In the genomic region with DNA sequence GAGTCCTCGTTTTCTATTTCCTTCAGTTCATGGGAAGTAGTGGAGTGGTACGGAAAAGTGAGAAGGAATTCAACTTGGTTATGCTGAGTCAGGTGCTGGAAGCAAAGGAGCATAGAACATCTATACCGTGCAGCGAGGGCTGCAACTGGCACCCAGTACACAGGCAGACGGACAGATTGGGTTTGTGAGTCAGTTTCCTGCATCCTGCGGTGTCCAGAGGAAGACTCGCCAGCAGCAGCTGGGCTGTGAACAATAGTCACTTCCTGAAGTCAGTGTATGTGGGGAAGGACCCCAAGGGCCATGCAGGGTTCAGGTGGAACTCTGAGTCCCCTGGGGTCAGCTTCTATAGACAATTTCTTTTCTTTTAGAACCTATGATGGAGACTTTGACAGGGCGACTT, we compare ENCODE assay signal across 8 mouse cellular contexts.
DNase-seq lines count a peak whose midpoint lies in the region; ATAC-seq and TF ChIP-seq lines count a peak whose summit lies in the region.

No protein-coding gene starts in this region.

- H3K27me3 ChIP-seq in intestine, embryonic 14.5 days (replicated peaks; ENCODE audit: control insufficient read depth, insufficient read depth, low read length): no peaks in the 10 kb centered on the region
- H3K27me3 ChIP-seq in intestine, postnatal 0 days (replicated peaks; ENCODE audit: control insufficient read depth, insufficient read depth, low read length): no peaks in the 10 kb centered on the region

- H3K4me2 ChIP-seq in intestine, embryonic 14.5 days (ENCODE audit: low read length): no peak overlapping the region
- no peak overlapping the region for H3K4me2 ChIP-seq in intestine, postnatal 0 days (replicated peaks; ENCODE audit: low read depth)

- no peak overlapping the region for H3K4me3 ChIP-seq in intestine, embryonic 14.5 days (ENCODE audit: low read depth, low read length)
- no peak overlapping the region for H3K4me3 ChIP-seq in intestine, postnatal 0 days (ENCODE audit: low read depth, low read length)

- no peak overlapping the region for H3K9ac ChIP-seq in intestine, embryonic 14.5 days (ENCODE audit: low read length)
- H3K9ac ChIP-seq in intestine, postnatal 0 days (ENCODE audit: low read depth, low read length): no peak overlapping the region

- H3K9me3 ChIP-seq in intestine, embryonic 14.5 days (ENCODE audit: control insufficient read depth, low read length): 0 out of 2 replicates have a peak, but pooled peaks cover 2% of the 10 kb centered on the region
- no peaks in the 10 kb centered on the region for H3K9me3 ChIP-seq in intestine, postnatal 0 days (ENCODE audit: control insufficient read depth)

- H3K27ac ChIP-seq in intestine, embryonic 14.5 days (ENCODE audit: low read depth): 0 out of 2 replicates have a peak overlapping the region, but pooled peaks have one; percentile 69
- no peak overlapping the region for H3K27ac ChIP-seq in intestine, postnatal 0 days (ENCODE audit: low read depth, low read length)

- H3K4me1 ChIP-seq in intestine, embryonic 14.5 days (replicated peaks; ENCODE audit: control insufficient read depth, insufficient read depth, low read length): peaks cover 15% of the 10 kb centered on the region; the same call in 1 of the 2 replicates
- no peaks in the 10 kb centered on the region for H3K4me1 ChIP-seq in intestine, postnatal 0 days (replicated peaks; ENCODE audit: control insufficient read depth, insufficient read depth, low read length)

- no peak for DNase-seq in intestine, embryonic 14.5 days (ENCODE audit: low spot score)
- peak; percentile 26 to 35 for DNase-seq in heart, postnatal 14 days
- peak; percentile 26 for DNase-seq in lung, postnatal 25 days (ENCODE audit: low spot score)
- no peak for DNase-seq in T-cell, adult 2 months (ENCODE audit: low spot score)
- no peak for DNase-seq in spleen, adult 12 weeks (ENCODE audit: low spot score)
- DNase-seq in spleen, postnatal 10 days (ENCODE audit: low spot score in 2 of 2): no peak

- no peak for TF ChIP-seq CTCF in intestine, postnatal 0 days (IDR thresholded peaks at IDR 0.05; ENCODE audit: low read depth)

- no peak; the same call in 1 of the 2 replicates for ATAC-seq in intestine, embryonic 14.5 days (replicated peaks; ENCODE audit: low FRiP score, low TSS enrichment, low read depth)
- no peak for ATAC-seq in intestine, postnatal 0 days
- ATAC-seq in common myeloid progenitor, adult 5-6 weeks (replicated peaks; ENCODE audit: low read depth, poor library complexity, severe bottlenecking): peak; percentile 61

- 72% methylated on average over 8 of the region's 8 CpGs for WGBS in intestine, embryonic 14.5 days
- 79% methylated on average over 8 of the region's 8 CpGs for WGBS in intestine, postnatal 0 days

- H3K36me3 ChIP-seq in intestine, embryonic 14.5 days (ENCODE audit: control insufficient read depth, insufficient read depth, low read length): no peaks in the 10 kb centered on the region
- no peaks in the 10 kb centered on the region for H3K36me3 ChIP-seq in intestine, postnatal 0 days (ENCODE audit: control insufficient read depth, insufficient read depth)

- intact Hi-C loops in heart, postnatal 14 days (cut with DNase I): no loop called here

Comparison
In these comparisons a context has a peak if more than half of its experiments do, and no peak if none do; other contexts are left out.
1. DNase-seq: peak in heart, postnatal 14 days (2 of 2) and lung, postnatal 25 days (single experiment); none in intestine, embryonic 14.5 days (single experiment), T-cell, adult 2 months (single experiment), spleen, adult 12 weeks (single experiment) and spleen, postnatal 10 days (0 of 2).